Mouse (Mus musculus): Measurements from ENCODE around the gene Tep1.

DNA sequence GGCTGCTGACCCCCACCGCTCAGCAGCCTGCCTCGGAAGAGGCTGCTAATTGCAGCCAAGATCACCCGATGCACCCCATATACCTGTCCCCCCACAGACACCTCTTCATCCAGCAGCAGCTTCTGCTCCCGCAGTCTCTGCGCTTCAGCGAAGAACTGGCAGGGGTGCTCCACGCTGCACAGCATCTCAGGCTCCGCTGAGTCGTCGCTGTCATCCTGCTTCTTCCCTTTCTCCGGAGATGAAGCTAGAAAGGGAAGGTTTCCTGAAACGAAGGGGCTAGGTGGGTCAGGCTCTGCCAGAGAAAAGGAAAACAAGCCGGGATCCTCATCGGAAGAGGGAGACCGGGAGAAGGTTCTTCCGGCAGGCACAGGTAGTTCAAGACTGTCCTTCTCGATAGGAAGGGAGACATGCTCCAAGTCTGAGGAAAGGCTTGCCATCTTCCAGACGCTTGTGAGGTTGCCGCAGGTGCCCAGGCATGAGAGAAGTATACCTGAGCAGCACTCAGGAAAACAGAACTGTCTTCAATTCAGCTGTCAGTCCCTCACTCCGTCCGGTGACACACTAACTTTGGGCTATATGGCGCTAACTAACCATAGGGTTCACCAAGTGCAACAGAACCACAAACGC is 26.5 kb upstream of the Tep1 start:
- TF ChIP-seq CTCF (IDR thresholded peaks at IDR 0.05; ENCODE audit: low read depth), result no peak
- TF ChIP-seq EP300 (IDR thresholded peaks at IDR 0.05; ENCODE audit: low read depth), result no peak

Measured in liver, postnatal 0 days (tissue).